Mouse (Mus musculus): ENCODE measurements around the gene Cnot3. TPM values are rescaled to one million over a fixed set of nuclear protein-coding genes. Genes with fewer than 3 reads are reported as not detected.
A peak's percentile ranks its signal among the peaks of the same experiment; 100 is the strongest.

The Cnot3 gene
- polyA plus RNA-seq, 1 experiment, result 88.2 TPM

DNA sequence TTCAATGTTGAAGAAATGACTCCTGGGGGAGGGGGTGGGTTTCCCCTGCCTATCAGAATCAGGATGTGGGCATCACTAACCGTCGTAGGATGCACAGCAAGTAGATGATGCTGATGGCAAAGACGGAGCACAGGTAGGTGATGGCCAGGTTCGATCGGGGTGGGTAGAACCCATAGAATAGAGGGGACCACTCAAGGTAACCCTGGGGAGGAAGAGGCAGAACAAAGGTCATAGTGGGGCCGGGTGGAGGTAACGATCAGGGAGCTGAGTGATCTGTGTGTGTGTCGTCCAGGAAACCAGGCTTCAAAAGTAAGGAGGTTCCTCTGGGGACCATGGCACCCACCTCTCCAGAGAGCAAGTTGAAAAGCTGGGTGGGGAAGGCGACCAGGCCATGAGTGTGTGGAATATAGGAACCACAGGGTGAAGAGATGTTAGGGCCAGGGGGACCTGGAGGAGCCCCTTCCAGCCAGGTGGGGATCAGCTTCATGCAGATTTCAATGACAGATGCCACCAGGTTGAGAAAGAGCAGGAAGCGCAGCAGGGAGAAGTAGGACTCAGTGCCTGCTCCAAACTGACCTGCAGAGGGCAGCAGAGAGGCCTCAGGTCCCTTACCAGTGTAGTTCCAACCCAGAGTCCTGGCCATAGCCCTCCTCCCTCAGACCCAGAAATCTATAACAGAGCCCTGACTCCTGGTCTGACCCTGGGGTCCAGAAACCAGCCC is 29.6 kb downstream of the Cnot3 start:
- TF ChIP-seq CTCF (IDR thresholded peaks at IDR 0.05; ENCODE audit: extremely low read depth, insufficient read length, insufficient replicate concordance, low read depth, low read length) (peak; percentile 97), POLR2A (IDR thresholded peaks at IDR 0.05; ENCODE audit: low read depth, low read length) (no peak)
- 68% methylated on average over 10 of the region's 10 CpGs for WGBS
- no peak overlapping the region for H3K4me3 ChIP-seq (ENCODE audit: low read depth, low read length)
- peaks cover 38% of the 10 kb centered on the region for H3K36me3 ChIP-seq (ENCODE audit: control insufficient read depth, insufficient read depth, low read length)
- peaks cover 2% of the 10 kb centered on the region; the same call in 1 of the 2 replicates for H3K4me1 ChIP-seq (ENCODE audit: control insufficient read depth, insufficient read depth, insufficient read length, low read length)
- no peak overlapping the region for H3K27ac ChIP-seq (ENCODE audit: insufficient read depth, low read depth, low read length)
- H3K27me3 ChIP-seq (ENCODE audit: control insufficient read depth, insufficient read depth, low read length), result no peaks in the 10 kb centered on the region

DNA sequence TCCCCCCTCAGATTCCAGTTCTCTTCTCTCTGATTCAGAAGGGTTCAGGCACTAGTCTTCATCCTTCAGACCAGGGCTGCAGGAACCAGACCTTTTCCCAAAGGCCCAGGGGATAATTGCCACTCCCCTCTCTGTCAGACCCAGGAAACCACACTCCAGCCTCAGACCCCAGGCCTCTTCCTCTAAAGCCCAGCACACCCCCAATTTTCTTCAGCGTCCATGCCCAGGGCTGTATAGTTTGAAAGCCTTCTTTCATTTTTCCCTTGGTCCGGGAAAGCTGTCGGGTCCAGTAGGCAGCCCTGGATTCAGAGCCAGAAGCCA is 30.1 kb downstream of the Cnot3 start:
- 82% methylated on average over 3 of the region's 3 CpGs for WGBS

DNA sequence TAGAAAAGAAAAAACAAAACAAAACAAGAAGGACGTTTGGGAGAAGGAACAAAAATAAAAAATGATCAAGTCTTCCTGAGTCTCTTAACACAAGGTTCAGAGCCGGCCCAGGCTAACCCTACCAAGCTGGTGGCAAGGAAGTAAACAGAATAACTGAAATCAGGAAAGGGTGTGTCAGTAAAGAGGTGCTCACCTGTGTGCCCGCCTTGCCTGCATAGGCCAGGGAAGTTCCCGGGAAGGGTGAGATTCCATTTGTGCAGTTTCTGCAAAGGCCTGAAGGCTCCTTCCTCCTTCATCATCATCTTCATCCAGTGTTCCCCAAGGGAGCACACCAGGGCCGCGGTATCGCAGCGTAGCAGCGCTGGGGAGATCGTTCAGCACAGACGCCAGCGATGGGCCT is 31.3 kb downstream of the Cnot3 start:
- Histone ChIP-seq H3K27ac (ENCODE audit: insufficient read depth, low read depth, low read length) (peak overlapping the region; percentile 96), H3K4me3 (ENCODE audit: low read depth, low read length) (peak overlapping the region; percentile 69), H3K27me3 (ENCODE audit: control insufficient read depth, insufficient read depth, low read length) (no peaks in the 10 kb centered on the region), H3K4me1 (ENCODE audit: control insufficient read depth, insufficient read depth, insufficient read length, low read length) (peaks cover 2% of the 10 kb centered on the region; the same call in 1 of the 2 replicates), H3K36me3 (ENCODE audit: control insufficient read depth, insufficient read depth, low read length) (peaks cover 37% of the 10 kb centered on the region)
- TF ChIP-seq CTCF (IDR thresholded peaks at IDR 0.05; ENCODE audit: extremely low read depth, insufficient read length, insufficient replicate concordance, low read depth, low read length), result no peak
- TF ChIP-seq POLR2A (IDR thresholded peaks at IDR 0.05; ENCODE audit: low read depth, low read length), result no peak
- WGBS, result 24% methylated on average over 12 of the region's 12 CpGs

More for the DNA sequence above, 30.1 kb downstream of the Cnot3 start:
- TF ChIP-seq CTCF (IDR thresholded peaks at IDR 0.05; ENCODE audit: extremely low read depth, insufficient read length, insufficient replicate concordance, low read depth, low read length) (no peak), POLR2A (IDR thresholded peaks at IDR 0.05; ENCODE audit: low read depth, low read length) (no peak)
- peaks cover 39% of the 10 kb centered on the region for H3K36me3 ChIP-seq (ENCODE audit: control insufficient read depth, insufficient read depth, low read length)
- H3K4me3 ChIP-seq (ENCODE audit: low read depth, low read length), result no peak overlapping the region
- H3K27ac ChIP-seq (ENCODE audit: insufficient read depth, low read depth, low read length), result no peak overlapping the region
- no peaks in the 10 kb centered on the region for H3K27me3 ChIP-seq (ENCODE audit: control insufficient read depth, insufficient read depth, low read length)
- peaks cover 2% of the 10 kb centered on the region; the same call in 1 of the 2 replicates for H3K4me1 ChIP-seq (ENCODE audit: control insufficient read depth, insufficient read depth, insufficient read length, low read length)

DNA sequence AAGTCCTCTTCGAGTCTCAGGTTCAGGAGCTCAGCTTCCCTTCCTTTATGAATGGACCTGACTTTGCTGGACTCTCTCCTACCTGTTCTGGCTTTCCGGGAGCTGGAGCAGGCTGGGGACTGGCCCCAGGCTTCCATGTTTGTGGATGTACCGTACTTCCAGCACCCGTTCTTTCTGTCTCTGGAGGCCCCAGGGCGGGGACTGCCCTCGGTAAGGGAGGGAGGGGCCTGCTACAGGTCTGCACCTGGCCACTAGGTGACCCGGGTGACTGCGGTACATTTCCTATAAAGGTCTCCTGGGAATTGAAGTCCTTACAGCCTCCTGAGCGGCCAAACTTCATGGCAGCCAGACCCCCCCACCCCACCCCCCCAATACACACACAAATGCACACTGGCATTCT is 32.3 kb downstream of the Cnot3 start, which contains the start of gene Tmc4:
TSS of gene Tmc4 (minus strand) at position 212 of the 400 bp plus-strand sequence.
- Histone ChIP-seq H3K27me3 (ENCODE audit: control insufficient read depth, insufficient read depth, low read length) (no peaks in the 10 kb centered on the region), H3K27ac (ENCODE audit: insufficient read depth, low read depth, low read length) (peak within 1 kb of the TSS; percentile 96), H3K4me1 (ENCODE audit: control insufficient read depth, insufficient read depth, insufficient read length, low read length) (peaks cover 2% of the 10 kb centered on the region; the same call in 1 of the 2 replicates), H3K4me3 (ENCODE audit: low read depth, low read length) (peak within 1 kb of the TSS; percentile 69), H3K36me3 (ENCODE audit: control insufficient read depth, insufficient read depth, low read length) (peaks cover 35% of the 10 kb centered on the region)
- TF ChIP-seq CTCF (IDR thresholded peaks at IDR 0.05; ENCODE audit: extremely low read depth, insufficient read length, insufficient replicate concordance, low read depth, low read length), result peak; percentile 52; the same call in 1 of the 2 replicates
- TF ChIP-seq POLR2A (IDR thresholded peaks at IDR 0.05; ENCODE audit: low read depth, low read length), result peak; percentile 77
- WGBS, result 21% methylated on average over 9 of the region's 9 CpGs

DNA sequence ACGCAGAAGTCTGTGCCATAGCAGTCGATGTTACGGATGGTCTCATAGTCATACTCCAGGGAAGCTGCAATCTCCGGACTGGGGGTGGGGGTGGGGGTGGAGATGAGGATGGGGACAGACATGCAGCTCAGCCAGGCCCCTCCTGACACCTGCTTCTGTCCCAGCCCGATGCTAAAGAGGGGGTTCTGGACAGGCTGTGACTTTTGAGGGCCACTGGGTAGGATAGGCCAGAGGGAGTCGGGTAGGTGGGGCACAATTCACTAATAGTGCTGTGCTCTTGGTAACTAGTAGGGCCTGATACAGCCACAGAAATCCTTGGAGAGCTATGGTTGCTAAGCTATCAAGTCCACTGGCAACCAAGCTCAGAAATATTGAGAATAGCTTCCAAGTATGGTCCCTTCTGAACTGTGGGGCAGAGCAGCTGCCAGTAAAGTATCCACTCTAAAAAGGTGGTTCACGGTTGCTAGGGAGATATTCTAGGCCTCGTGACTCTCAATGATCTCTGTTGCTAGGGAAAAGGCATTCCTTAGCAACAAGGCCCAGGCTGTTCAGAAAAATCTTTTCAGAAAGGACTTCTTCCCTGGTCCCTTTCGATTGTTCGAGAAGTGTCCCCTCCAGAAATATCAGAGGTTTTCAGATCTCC is 39.0 kb downstream of the Cnot3 start:
- 87% methylated on average over 10 of the region's 10 CpGs for WGBS
- Histone ChIP-seq H3K4me1 (ENCODE audit: control insufficient read depth, insufficient read depth, insufficient read length, low read length) (no peaks in the 10 kb centered on the region), H3K27me3 (ENCODE audit: control insufficient read depth, insufficient read depth, low read length) (no peaks in the 10 kb centered on the region), H3K36me3 (ENCODE audit: control insufficient read depth, insufficient read depth, low read length) (peaks cover 29% of the 10 kb centered on the region), H3K27ac (ENCODE audit: insufficient read depth, low read depth, low read length) (no peak overlapping the region), H3K4me3 (ENCODE audit: low read depth, low read length) (no peak overlapping the region)
- TF ChIP-seq POLR2A (IDR thresholded peaks at IDR 0.05; ENCODE audit: low read depth, low read length) (no peak), CTCF (IDR thresholded peaks at IDR 0.05; ENCODE audit: extremely low read depth, insufficient read length, insufficient replicate concordance, low read depth, low read length) (no peak)

DNA sequence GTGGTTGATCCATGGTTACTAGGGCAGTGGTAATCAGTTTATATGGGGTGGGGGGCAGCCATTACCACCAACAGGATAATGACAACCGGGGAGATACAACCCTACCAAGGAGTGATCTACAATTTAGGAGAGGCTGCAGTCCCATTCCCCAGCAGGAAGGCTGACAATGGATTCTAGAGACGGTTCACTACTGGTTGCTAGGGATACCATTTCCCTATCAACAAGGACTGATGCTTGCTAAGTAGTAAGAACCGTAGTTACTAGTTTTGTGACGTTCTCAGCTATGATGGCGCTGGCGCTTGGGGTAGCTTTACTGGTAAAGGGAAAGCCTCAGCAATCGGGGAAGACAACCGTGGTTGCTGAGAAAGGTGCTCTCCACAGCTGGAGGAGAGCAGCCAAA is 39.6 kb downstream of the Cnot3 start:
- H3K27ac ChIP-seq (ENCODE audit: insufficient read depth, low read depth, low read length), result no peak overlapping the region
- 89% methylated on average over 8 of the region's 8 CpGs for WGBS

More for the DNA sequence above, 39.6 kb downstream of the Cnot3 start:
- H3K4me1 ChIP-seq (ENCODE audit: control insufficient read depth, insufficient read depth, insufficient read length, low read length), result no peaks in the 10 kb centered on the region
- H3K36me3 ChIP-seq (ENCODE audit: control insufficient read depth, insufficient read depth, low read length), result peaks cover 28% of the 10 kb centered on the region
- H3K27me3 ChIP-seq (ENCODE audit: control insufficient read depth, insufficient read depth, low read length), result no peaks in the 10 kb centered on the region
- TF ChIP-seq POLR2A (IDR thresholded peaks at IDR 0.05; ENCODE audit: low read depth, low read length), result no peak
- no peak for TF ChIP-seq CTCF (IDR thresholded peaks at IDR 0.05; ENCODE audit: extremely low read depth, insufficient read length, insufficient replicate concordance, low read depth, low read length)
- H3K4me3 ChIP-seq (ENCODE audit: low read depth, low read length), result no peak overlapping the region

All from small intestine, adult 2 months (tissue).